Mouse (Mus musculus) thymus, adult 2 months (tissue): ENCODE results near the gene Nsd2.

ENCODE experiments used
- CTCF ChIP-seq: fragments of 200-500 bp; IDR thresholded peaks from 2 replicates; pipeline ENCODE4 v1.5.1; 2012; ENCODE audit warnings: mild to moderate bottlenecking, control low read depth, low read length, moderate library complexity, borderline replicate concordance; ENCODE audit not compliant: control insufficient read depth, poor library complexity, insufficient read depth; ENCODE audit errors: extremely low read depth
- POLR2A ChIP-seq: fragments of 200-500 bp; IDR thresholded peaks from 2 replicates; pipeline ENCODE4 v1.6.1; 2012; ENCODE audit warnings: mild to moderate bottlenecking, low read length, control low read depth, moderate library complexity; ENCODE audit not compliant: control insufficient read depth, poor library complexity, insufficient read depth; ENCODE audit errors: extremely low read depth

DNA sequence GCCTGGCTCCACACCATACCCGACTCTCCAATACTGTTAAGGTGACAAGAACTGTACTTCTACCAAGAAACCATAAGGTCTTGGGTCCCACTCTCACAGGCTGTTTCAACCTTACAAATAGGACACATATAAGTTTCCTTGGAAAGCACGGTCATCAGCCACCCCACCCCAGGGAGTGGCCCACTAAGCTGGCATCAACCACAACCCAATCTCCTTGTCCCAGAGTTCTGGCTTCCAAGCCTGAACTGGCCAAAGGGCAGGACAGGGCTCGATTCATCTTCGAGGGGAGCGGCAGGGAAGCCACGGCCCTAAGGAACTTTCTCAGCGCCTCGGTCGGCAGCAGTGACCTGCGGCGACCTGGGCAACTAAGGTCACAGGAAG, 38.6 kb upstream of the Nsd2 start:
- TF ChIP-seq POLR2A (no peak), CTCF (no peak)
